Mouse (Mus musculus): Measurements from ENCODE around the gene Trp53bp2. TPM values are rescaled to one million over a fixed set of nuclear protein-coding genes. Genes with fewer than 3 reads are reported as not detected.

The Trp53bp2 gene
- 34.1 and 35.6 TPM in 2 replicates for polyA plus RNA-seq (2016; fragmentation: Nextera tagmentation; extraction: Ambion mirVana)

DNA sequence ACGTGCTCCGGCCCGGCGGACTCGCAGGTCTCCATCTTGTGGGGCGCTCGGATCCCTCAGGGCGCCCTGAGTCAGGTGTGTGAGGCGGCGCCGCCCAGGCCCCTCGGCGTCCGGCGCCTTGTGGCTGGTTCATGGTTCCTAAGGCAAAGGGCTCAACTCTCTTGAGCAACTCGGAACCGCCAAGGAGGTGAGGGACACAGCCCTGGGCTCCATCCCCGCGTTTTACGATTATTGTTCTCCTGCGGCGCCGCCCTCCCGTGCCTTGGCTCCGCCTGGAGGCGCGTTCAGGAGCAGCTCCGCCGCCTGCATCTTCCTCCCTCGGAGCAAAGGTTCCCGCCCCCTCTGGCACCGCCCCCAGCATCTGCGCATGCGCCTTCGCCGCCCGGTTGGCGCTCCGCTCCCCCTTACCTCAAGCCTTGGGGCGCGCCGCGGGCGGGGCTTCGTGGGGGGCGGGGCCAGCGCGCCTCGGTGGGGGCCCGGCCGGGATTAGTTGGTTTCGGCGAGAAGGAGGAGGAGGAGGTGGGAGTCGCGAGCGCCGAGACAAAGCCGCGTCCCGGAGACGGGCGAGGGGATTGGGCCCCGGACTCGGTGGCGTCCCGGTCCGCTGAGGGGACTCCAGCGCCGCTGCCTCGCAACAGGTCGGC is at the start of gene Trp53bp2:
TSS of gene Trp53bp2 (plus strand) at position 489 of the 644 bp plus-strand sequence.
- no peaks in the 10 kb centered on the region for H3K9me3 ChIP-seq
- H3K27ac ChIP-seq (replicated peaks) = peak within 1 kb of the TSS; percentile 99
- peaks cover 45% of the 10 kb centered on the region for H3K4me1 ChIP-seq
- H3K4me3 ChIP-seq = peak within 1 kb of the TSS; percentile 93
- DNase-seq (ENCODE audit: low spot score) = peak; percentile 100
- no peaks in the 10 kb centered on the region for H3K36me3 ChIP-seq (replicated peaks)
- WGBS = under 1% methylated on average over 71 of the region's 71 CpGs
- no peaks in the 10 kb centered on the region for H3K27me3 ChIP-seq (replicated peaks; ENCODE audit: low read depth, poor library complexity, severe bottlenecking)

GRCm38 (mm10) chr1:182362703-182363102 is 46.3 kb upstream of the Trp53bp2 start:
- H3K9me3 ChIP-seq = no peaks in the 10 kb centered on the region
- no peaks in the 10 kb centered on the region for H3K36me3 ChIP-seq (replicated peaks)

DNA sequence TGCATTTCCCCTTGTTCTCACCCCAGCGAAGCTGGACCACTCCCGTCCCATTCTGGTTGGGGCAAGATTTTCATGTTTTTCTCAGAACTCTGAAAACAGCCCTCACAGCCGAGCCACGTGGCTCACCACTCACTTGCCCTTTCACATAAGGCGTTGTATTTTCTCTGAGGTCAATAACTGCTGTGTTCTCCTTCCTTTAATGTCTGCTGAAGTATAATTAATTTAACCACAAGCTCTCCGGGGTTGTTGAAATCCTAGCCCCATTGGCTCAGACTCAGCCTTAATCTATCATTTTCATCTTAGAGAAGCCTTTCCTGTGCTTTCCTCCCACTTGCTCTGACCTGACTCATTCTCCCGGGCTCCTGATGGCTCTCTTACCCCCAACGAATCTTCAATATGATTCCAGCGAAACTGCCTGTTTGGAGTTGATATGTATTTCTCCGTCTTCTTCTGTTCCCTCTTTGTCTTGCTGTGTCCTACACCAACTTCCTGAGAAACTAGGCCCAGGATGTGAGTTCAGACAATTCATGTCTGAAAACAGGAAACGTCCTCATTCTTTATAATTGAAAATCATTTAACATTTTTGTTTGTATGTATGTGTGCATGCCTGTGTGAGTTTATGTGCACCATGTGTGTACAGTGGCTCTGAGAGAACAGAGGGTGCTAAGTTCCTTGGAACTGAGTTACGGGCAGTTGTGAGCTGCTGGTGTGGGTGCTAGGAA is 45.1 kb upstream of the Trp53bp2 start:
- Histone ChIP-seq H3K4me3 (no peak overlapping the region), H3K27ac (replicated peaks) (no peak overlapping the region), H3K4me1 (peaks cover 17% of the 10 kb centered on the region), H3K36me3 (replicated peaks) (no peaks in the 10 kb centered on the region), H3K9me3 (no peaks in the 10 kb centered on the region), H3K27me3 (replicated peaks; ENCODE audit: low read depth, poor library complexity, severe bottlenecking) (no peaks in the 10 kb centered on the region)
- 74% methylated on average over 12 of the region's 12 CpGs for WGBS
- no peak for DNase-seq (ENCODE audit: low spot score)

More at GRCm38 (mm10) chr1:182362703-182363102, 46.3 kb upstream of the Trp53bp2 start:
- WGBS = 90% methylated on average over 5 of the region's 5 CpGs
- H3K4me3 ChIP-seq = no peak overlapping the region
- no peak overlapping the region for H3K27ac ChIP-seq (replicated peaks)
- H3K27me3 ChIP-seq (replicated peaks; ENCODE audit: low read depth, poor library complexity, severe bottlenecking) = no peaks in the 10 kb centered on the region
- DNase-seq (ENCODE audit: low spot score) = no peak
- H3K4me1 ChIP-seq = peaks cover 6% of the 10 kb centered on the region; the same call in 1 of the 2 replicates

- H3K4me1 ChIP-seq = peaks cover 27% of the 10 kb centered on the region
- H3K27me3 ChIP-seq (replicated peaks; ENCODE audit: low read depth, poor library complexity, severe bottlenecking) = no peaks in the 10 kb centered on the region
- H3K36me3 ChIP-seq (replicated peaks) = no peaks in the 10 kb centered on the region
- DNase-seq (ENCODE audit: low spot score) = no peak
- H3K27ac ChIP-seq (replicated peaks) = no peak overlapping the region; the same call in 1 of the 2 replicates
- H3K9me3 ChIP-seq = no peaks in the 10 kb centered on the region
- H3K4me3 ChIP-seq = no peak overlapping the region
- WGBS = 67% methylated on average over 7 of the region's 7 CpGs
Measured at GRCm38 (mm10) chr1:182368309-182368708, 40.7 kb upstream of the Trp53bp2 start.

DNA sequence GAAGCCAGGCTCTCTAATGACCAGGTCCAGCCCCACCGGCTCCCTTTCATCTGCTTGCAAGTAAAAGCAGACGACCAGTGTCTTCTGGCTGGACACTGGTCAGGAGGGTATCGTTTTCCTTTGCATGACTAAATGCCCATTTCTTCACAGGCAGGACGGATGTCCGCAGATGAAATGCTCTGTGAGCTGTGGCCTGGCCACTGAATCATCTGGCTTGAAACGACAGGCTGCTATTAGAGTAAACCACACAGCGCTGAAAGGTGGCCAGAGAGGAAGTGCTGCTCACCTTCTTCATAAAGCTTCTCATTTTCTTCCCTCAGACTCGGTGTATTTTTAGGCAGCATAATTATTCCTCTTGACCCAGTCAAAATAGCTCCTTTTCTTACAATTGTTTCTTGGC is 40.2 kb upstream of the Trp53bp2 start:
- 62% methylated on average over 8 of the region's 8 CpGs for WGBS
- Histone ChIP-seq H3K27me3 (replicated peaks; ENCODE audit: low read depth, poor library complexity, severe bottlenecking) (peaks cover 3% of the 10 kb centered on the region; the same call in 1 of the 2 replicates), H3K27ac (replicated peaks) (no peak overlapping the region; the same call in 1 of the 2 replicates), H3K9me3 (no peaks in the 10 kb centered on the region), H3K36me3 (replicated peaks) (no peaks in the 10 kb centered on the region), H3K4me1 (peaks cover 22% of the 10 kb centered on the region), H3K4me3 (no peak overlapping the region)
- no peak for DNase-seq (ENCODE audit: low spot score)

- Histone ChIP-seq H3K27me3 (replicated peaks; ENCODE audit: low read depth, poor library complexity, severe bottlenecking) (peaks cover 5% of the 10 kb centered on the region; the same call in 1 of the 2 replicates), H3K4me1 (peaks cover 21% of the 10 kb centered on the region), H3K9me3 (no peaks in the 10 kb centered on the region), H3K36me3 (replicated peaks) (no peaks in the 10 kb centered on the region), H3K27ac (replicated peaks) (no peak overlapping the region), H3K4me3 (no peak overlapping the region)
- no peak for DNase-seq (ENCODE audit: low spot score)
- 78% methylated on average over 4 of the region's 4 CpGs for WGBS
Measured at GRCm38 (mm10) chr1:182369435-182369834, 39.5 kb upstream of the Trp53bp2 start.

- H3K27me3 ChIP-seq (replicated peaks; ENCODE audit: low read depth, poor library complexity, severe bottlenecking) = peaks cover 5% of the 10 kb centered on the region; the same call in 1 of the 2 replicates
- H3K4me3 ChIP-seq = no peak overlapping the region
- H3K36me3 ChIP-seq (replicated peaks) = no peaks in the 10 kb centered on the region
- no peak overlapping the region for H3K27ac ChIP-seq (replicated peaks)
- DNase-seq (ENCODE audit: low spot score) = no peak
- H3K9me3 ChIP-seq = no peaks in the 10 kb centered on the region
- peaks cover 23% of the 10 kb centered on the region for H3K4me1 ChIP-seq
- WGBS = 90% methylated on average over 8 of the region's 8 CpGs
Measured at GRCm38 (mm10) chr1:182371891-182372290, 37.1 kb upstream of the Trp53bp2 start.

- Histone ChIP-seq H3K4me1 (0 out of 2 replicates have a peak, but pooled peaks cover 2% of the 10 kb centered on the region), H3K36me3 (replicated peaks) (no peaks in the 10 kb centered on the region), H3K27ac (replicated peaks) (no peak overlapping the region), H3K4me3 (no peak overlapping the region), H3K9me3 (no peaks in the 10 kb centered on the region), H3K27me3 (replicated peaks; ENCODE audit: low read depth, poor library complexity, severe bottlenecking) (peaks cover 5% of the 10 kb centered on the region; the same call in 1 of the 2 replicates)
- DNase-seq (ENCODE audit: low spot score) = peak; percentile 20
- 37% methylated on average over 8 of the region's 8 CpGs for WGBS
Measured at GRCm38 (mm10) chr1:182376221-182376620, 32.8 kb upstream of the Trp53bp2 start.

- Histone ChIP-seq H3K36me3 (replicated peaks) (no peaks in the 10 kb centered on the region), H3K9me3 (no peaks in the 10 kb centered on the region), H3K27me3 (replicated peaks; ENCODE audit: low read depth, poor library complexity, severe bottlenecking) (peaks cover 5% of the 10 kb centered on the region; the same call in 1 of the 2 replicates), H3K27ac (replicated peaks) (no peak overlapping the region), H3K4me3 (no peak overlapping the region), H3K4me1 (0 out of 2 replicates have a peak, but pooled peaks cover 2% of the 10 kb centered on the region)
- no peak for DNase-seq (ENCODE audit: low spot score)
- 90% methylated on average over 7 of the region's 7 CpGs for WGBS
Measured at GRCm38 (mm10) chr1:182376826-182377225, 32.1 kb upstream of the Trp53bp2 start.

GRCm38 (mm10) chr1:182377519-182377918 is 31.5 kb upstream of the Trp53bp2 start:
- H3K9me3 ChIP-seq = no peaks in the 10 kb centered on the region
- 83% methylated on average over 6 of the region's 6 CpGs for WGBS
- no peak overlapping the region for H3K27ac ChIP-seq (replicated peaks)
- H3K36me3 ChIP-seq (replicated peaks) = no peaks in the 10 kb centered on the region
- H3K27me3 ChIP-seq (replicated peaks; ENCODE audit: low read depth, poor library complexity, severe bottlenecking) = peaks cover 5% of the 10 kb centered on the region; the same call in 1 of the 2 replicates
- H3K4me1 ChIP-seq = 0 out of 2 replicates have a peak, but pooled peaks cover 2% of the 10 kb centered on the region
- no peak for DNase-seq (ENCODE audit: low spot score)
- no peak overlapping the region for H3K4me3 ChIP-seq

- peaks cover 5% of the 10 kb centered on the region; the same call in 1 of the 2 replicates for H3K27me3 ChIP-seq (replicated peaks; ENCODE audit: low read depth, poor library complexity, severe bottlenecking)
- H3K9me3 ChIP-seq = no peaks in the 10 kb centered on the region
- H3K4me1 ChIP-seq = 0 out of 2 replicates have a peak, but pooled peaks cover 2% of the 10 kb centered on the region
- DNase-seq (ENCODE audit: low spot score) = no peak
- H3K27ac ChIP-seq (replicated peaks) = no peak overlapping the region
- no peak overlapping the region for H3K4me3 ChIP-seq
- WGBS = 83% methylated on average over 11 of the region's 11 CpGs
- no peaks in the 10 kb centered on the region for H3K36me3 ChIP-seq (replicated peaks)
Measured at GRCm38 (mm10) chr1:182378205-182378835, 30.7 kb upstream of the Trp53bp2 start.

DNA sequence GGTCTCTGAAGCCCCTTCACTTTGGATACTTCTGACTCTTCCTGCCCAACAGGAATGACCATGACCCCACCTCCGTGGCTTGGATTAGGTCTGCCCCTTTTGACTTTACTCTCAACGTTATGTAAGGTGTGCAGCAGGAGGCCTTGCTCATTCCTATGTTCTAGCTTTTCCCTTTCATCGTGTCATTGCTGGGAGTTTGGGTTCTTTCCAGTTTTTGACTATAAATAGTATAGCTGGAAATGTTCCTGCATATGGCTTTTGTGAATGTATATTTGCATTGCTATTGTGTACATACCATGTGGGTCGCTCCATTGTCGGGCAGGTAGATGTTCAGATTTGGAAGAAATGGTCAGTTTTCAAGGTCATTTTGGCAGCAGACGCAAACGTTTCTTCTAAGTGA is 30.1 kb upstream of the Trp53bp2 start:
- H3K36me3 ChIP-seq (replicated peaks) = no peaks in the 10 kb centered on the region
- no peak overlapping the region for H3K4me3 ChIP-seq
- H3K4me1 ChIP-seq = 0 out of 2 replicates have a peak, but pooled peaks cover 2% of the 10 kb centered on the region
- peaks cover under 1% of the 10 kb centered on the region; the same call in 1 of the 2 replicates for H3K27me3 ChIP-seq (replicated peaks; ENCODE audit: low read depth, poor library complexity, severe bottlenecking)
- no peak overlapping the region for H3K27ac ChIP-seq (replicated peaks)
- no peaks in the 10 kb centered on the region for H3K9me3 ChIP-seq
- no peak for DNase-seq (ENCODE audit: low spot score)
- WGBS = 87% methylated on average over 7 of the region's 7 CpGs

Data from embryonic facial prominence, embryonic 10.5 days (tissue).